ENCODE assay signal across 8 mouse cellular contexts in the genomic region with DNA sequence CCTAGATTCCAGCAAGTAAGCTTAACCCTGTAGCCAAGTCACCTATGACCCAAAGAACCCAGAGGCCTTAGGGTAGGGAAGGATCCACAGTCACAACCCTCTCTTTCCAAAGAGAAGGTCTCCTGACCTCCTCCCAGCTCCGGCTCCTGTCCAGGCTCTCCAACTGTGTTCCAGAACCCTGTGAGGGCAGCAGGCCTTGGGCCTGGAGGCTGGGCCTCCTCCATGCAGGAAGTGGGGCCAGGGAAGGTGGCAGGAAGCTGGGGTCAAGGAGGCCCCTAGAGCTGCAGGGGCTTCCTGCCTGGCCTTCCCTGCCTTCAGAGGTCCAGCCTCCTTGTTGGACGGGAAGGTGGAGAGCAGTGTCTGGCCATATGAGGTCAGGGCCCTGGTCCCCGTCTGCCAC. TPM values are rescaled to one million over a fixed set of nuclear protein-coding genes. Genes with fewer than 3 reads are reported as not detected.
DNase-seq lines count a peak whose midpoint lies in the region; ATAC-seq and TF ChIP-seq lines count a peak whose summit lies in the region.

No protein-coding gene starts in this region.

- peaks cover 84% of the 10 kb centered on the region for H3K36me3 ChIP-seq in lung, embryonic 14.5 days (ENCODE audit: insufficient read depth)
- peaks cover 88% of the 10 kb centered on the region for H3K36me3 ChIP-seq in heart, embryonic 12.5 days
- H3K36me3 ChIP-seq in midbrain, embryonic 16.5 days (ENCODE audit: control insufficient read depth, insufficient read depth, low read length), result peaks cover 56% of the 10 kb centered on the region

- H3K9me3 ChIP-seq in lung, embryonic 14.5 days (ENCODE audit: low read depth, low read length), result no peaks in the 10 kb centered on the region
- no peaks in the 10 kb centered on the region for H3K9me3 ChIP-seq in heart, embryonic 12.5 days (replicated peaks)
- no peaks in the 10 kb centered on the region for H3K9me3 ChIP-seq in midbrain, embryonic 16.5 days (replicated peaks; ENCODE audit: control insufficient read depth, low read length, poor library complexity, severe bottlenecking)

- 0 out of 2 replicates have a peak overlapping the region, but pooled peaks have one; percentile 8 for H3K27ac ChIP-seq in lung, embryonic 14.5 days (ENCODE audit: low read depth)
- H3K27ac ChIP-seq in heart, embryonic 12.5 days (ENCODE audit: poor library complexity, severe bottlenecking), result peak overlapping the region; percentile 55
- H3K27ac ChIP-seq in midbrain, embryonic 16.5 days (ENCODE audit: low read length), result peak overlapping the region; percentile 76

- no peak overlapping the region for H3K4me3 ChIP-seq in lung, embryonic 14.5 days (ENCODE audit: low read depth, low read length)
- H3K4me3 ChIP-seq in heart, embryonic 12.5 days, result no peak overlapping the region
- no peak overlapping the region for H3K4me3 ChIP-seq in midbrain, embryonic 16.5 days (ENCODE audit: low read depth, low read length)

- no peak overlapping the region for H3K4me2 ChIP-seq in lung, embryonic 14.5 days
- H3K4me2 ChIP-seq in heart, embryonic 12.5 days, result no peak overlapping the region
- no peak overlapping the region for H3K4me2 ChIP-seq in midbrain, embryonic 16.5 days (ENCODE audit: low read length)

- H3K27me3 ChIP-seq in lung, embryonic 14.5 days (ENCODE audit: insufficient read depth, low read length), result no peaks in the 10 kb centered on the region
- no peaks in the 10 kb centered on the region for H3K27me3 ChIP-seq in heart, embryonic 12.5 days (replicated peaks)
- no peaks in the 10 kb centered on the region for H3K27me3 ChIP-seq in midbrain, embryonic 16.5 days (ENCODE audit: control insufficient read depth, insufficient read depth, low read depth, low read length)

- H3K4me1 ChIP-seq in lung, embryonic 14.5 days (ENCODE audit: insufficient read depth), result no peaks in the 10 kb centered on the region
- peaks cover 42% of the 10 kb centered on the region for H3K4me1 ChIP-seq in heart, embryonic 12.5 days (replicated peaks)
- H3K4me1 ChIP-seq in midbrain, embryonic 16.5 days (ENCODE audit: control insufficient read depth, insufficient read depth, low read length), result peaks cover 17% of the 10 kb centered on the region

- DNase-seq in lung, embryonic 14.5 days, result peak; percentile 36
- DNase-seq in lung, postnatal 36 days, result no peak
- DNase-seq in kidney, postnatal 10 days, result peak; percentile 78
- no peak for DNase-seq in layer of hippocampus, adult 8-10 months (ENCODE audit: low spot score in 2 of 2)
- no peak for DNase-seq in urinary bladder, adult 18-20 months (ENCODE audit: low spot score in 2 of 2)
- no peak for DNase-seq in gastrocnemius, adult 18-20 months (ENCODE audit: low spot score)

- no peak for TF ChIP-seq CTCF in lung, embryonic 14.5 days (IDR thresholded peaks at IDR 0.05; ENCODE audit: low read depth)

- H3K9ac ChIP-seq in lung, embryonic 14.5 days, result no peak overlapping the region
- 0 out of 2 replicates have a peak overlapping the region, but pooled peaks have one; percentile 9 for H3K9ac ChIP-seq in heart, embryonic 12.5 days
- H3K9ac ChIP-seq in midbrain, embryonic 16.5 days (ENCODE audit: low read depth, low read length), result no peak overlapping the region

- no peak for ATAC-seq in lung, embryonic 14.5 days (ENCODE audit: insufficient read depth)
- peak; percentile 56 for ATAC-seq in heart, embryonic 12.5 days (ENCODE audit: insufficient number of reproducible peaks, low FRiP score)
- ATAC-seq in midbrain, embryonic 16.5 days, result no peak

- WGBS in lung, embryonic 14.5 days, result 75% methylated on average over 3 of the region's 3 CpGs
- 72% methylated on average over 3 of the region's 3 CpGs for WGBS in heart, embryonic 12.5 days
- WGBS in midbrain, embryonic 16.5 days, result 92% methylated on average over 3 of the region's 3 CpGs

RNA-seq across cellular contexts. Expression of a gene that starts 48.5 kb away (rescaled TPM):
- polyA plus RNA-seq in lung, embryonic 14.5 days (2014; fragmentation: Nextera tagmentation; extraction: Ambion mirVana), result 14.3 and 15.6 TPM in 2 replicates
- 6.5 and 7.6 TPM in 2 replicates for polyA plus RNA-seq in heart, embryonic 12.5 days (2016; fragmentation: Nextera tagmentation; extraction: Ambion mirVana)
- 9.7 and 13.7 TPM in 2 replicates for polyA plus RNA-seq in midbrain, embryonic 16.5 days (2015; fragmentation: Nextera tagmentation; extraction: Ambion mirVana)
- 10 to 100 TPM; 20.0 to 23.4 (median 21.4) TPM for total RNA-seq in layer of hippocampus, adult 8-10 months (2022)
- 1 to 10 TPM; 3.4 to 4.6 TPM for total RNA-seq in gastrocnemius, adult 18-20 months (2021)

Comparison
In these comparisons a context has a peak if more than half of its experiments do, and no peak if none do; other contexts are left out.
1. DNase-seq: peak in lung, embryonic 14.5 days (single experiment) and kidney, postnatal 10 days (single experiment); none in lung, postnatal 36 days (single experiment), layer of hippocampus, adult 8-10 months (0 of 2), urinary bladder, adult 18-20 months (0 of 2) and gastrocnemius, adult 18-20 months (single experiment).
2. H3K27ac ChIP-seq: peak in every context shown above with its lines; median percentile 76 in midbrain, embryonic 16.5 days; 55 in heart, embryonic 12.5 days; 8 in lung, embryonic 14.5 days.